Mouse (Mus musculus): ENCODE results near the gene Pik3ap1.
"Not testable (repeated sequence)": the region's sequence is repeated elsewhere in the genome, so short reads cannot be mapped to it uniquely, and the experiment has no call there.

Pik3ap1 gene

GRCm38 (mm10) chr19:41328743-41329142, 56.2 kb downstream of the Pik3ap1 start:
- DNase-seq: no peak

DNA sequence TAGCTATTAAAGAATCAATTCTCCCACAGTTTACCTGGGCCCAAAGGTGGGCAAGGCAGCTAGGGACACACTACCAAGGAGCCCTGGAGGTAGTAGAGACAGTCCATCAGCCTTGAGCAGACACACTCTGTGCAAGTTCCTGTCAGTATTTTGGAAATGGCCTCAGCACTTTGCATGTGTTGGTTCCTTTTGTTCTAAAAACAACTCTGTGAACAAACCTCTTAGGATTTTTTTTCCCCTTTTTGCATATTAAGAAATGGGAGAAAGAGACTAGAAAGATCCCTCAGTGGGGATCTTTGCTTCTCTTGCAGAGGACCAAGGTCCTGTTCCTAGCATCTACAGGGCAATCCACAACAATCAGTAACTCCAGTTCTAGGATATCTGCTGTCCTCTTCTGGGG, 61.1 kb downstream of the Pik3ap1 start:
- DNase-seq: no peak

DNA sequence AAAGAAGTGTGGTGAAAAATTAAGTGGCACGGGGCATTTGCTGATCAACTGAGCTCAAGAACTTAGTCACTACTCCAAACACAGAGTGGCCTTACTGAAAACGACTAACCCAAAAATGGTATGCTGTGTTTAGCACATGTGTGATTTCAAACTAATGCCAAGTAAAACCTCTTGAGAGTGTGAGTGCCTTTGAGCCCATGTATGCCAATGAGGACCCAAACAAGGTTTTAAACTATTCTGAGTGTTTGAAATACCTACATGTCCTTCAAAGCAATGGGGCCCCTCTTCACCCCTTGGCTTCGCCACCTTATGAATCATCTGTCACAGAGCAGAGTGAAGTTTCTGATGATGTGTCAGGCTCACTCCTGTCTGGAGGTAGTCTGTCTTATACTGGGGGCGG, 61.8 kb downstream of the Pik3ap1 start:
- no peak for DNase-seq

GRCm38 (mm10) chr19:41321149-41321548, 63.8 kb downstream of the Pik3ap1 start:
- no peak for DNase-seq

DNA sequence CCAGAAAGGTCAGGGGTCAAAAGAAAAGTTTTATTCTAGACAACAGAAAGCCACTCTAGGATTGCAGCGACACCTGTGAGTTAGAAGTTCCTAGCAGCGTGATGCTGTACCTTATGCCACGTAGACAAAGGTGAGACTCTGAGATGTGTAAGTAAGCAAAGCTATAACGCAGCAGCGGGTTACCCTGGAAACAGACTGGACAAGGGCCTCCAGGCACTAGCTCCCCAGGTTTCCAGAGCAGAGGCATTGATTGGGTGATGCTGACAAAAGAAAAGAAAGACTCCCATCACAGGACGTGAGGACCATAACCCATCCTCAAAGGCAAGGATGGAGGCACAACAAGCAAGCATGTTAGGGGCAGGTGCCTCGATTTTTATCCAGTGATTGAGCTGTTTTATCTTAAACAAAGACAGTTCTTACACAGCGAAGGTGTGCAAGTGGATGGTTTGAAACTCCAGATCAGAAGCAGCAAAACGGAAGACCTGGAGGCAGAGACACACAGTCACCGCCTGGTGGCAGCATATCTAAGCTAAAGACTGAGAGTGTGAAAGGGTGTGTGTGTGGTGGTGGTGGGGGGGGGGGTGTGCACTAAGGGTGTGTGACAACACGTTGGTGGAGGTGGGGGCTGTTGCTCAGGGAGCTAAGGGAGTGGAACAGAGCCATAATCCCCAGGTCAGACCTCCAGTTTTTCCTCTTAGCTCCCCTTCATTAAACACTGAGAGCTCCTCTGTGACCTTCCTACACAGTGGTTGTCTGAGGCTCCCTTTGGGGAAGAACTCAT, 67.4 kb downstream of the Pik3ap1 start:
- peak; percentile 26 for DNase-seq

GRCm38 (mm10) chr19:41314696-41315095, 70.2 kb downstream of the Pik3ap1 start:
- no peak for DNase-seq

DNA sequence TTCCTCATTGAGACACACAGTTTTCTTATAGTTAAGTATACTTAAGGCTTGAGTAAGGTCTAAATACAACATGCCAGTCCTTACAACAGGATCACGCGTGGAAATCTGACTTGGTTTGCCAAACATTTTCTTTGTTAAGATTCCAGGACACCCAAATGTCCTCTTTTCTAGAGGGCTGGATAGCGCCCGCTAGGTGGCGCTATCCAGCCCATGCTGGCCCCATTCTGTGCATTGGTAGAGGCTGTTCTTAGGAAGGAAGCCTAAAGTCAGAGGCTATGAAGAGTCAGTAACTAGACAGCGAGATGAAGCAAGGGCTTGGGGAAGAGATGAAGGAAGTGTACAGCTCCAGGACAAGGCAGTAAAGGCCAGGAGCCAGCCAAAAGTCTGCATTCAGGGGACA, 71.2 kb downstream of the Pik3ap1 start:
- DNase-seq: no peak

DNA sequence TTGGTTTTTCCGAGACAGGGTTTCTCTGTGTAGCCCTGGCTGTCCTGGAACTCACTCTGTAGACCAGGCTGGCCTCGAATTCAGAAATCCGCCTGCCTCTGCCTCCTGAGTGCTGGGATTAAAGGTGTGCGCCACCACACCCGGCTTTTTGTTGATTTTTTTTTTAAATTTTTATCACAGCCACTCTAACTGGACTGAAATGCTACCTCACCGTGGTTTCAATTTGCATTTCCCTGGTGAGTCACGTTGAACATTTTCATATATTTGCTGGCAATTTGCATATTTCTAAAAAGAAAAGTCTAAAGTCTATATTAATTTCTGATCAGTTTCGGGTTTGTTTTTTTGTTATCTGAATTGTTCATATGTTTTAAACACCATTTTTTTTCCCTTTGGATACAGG, 72.3 kb downstream of the Pik3ap1 start:
- not testable (repeated sequence) for DNase-seq

GRCm38 (mm10) chr19:41312027-41312426, 72.9 kb downstream of the Pik3ap1 start:
- no peak for DNase-seq

- no peak for DNase-seq
Measured at GRCm38 (mm10) chr19:41310971-41311703, 73.8 kb downstream of the Pik3ap1 start.

GRCm38 (mm10) chr19:41303933-41304332, 81.0 kb downstream of the Pik3ap1 start:
- no peak for DNase-seq

- DNase-seq: no peak
Measured at GRCm38 (mm10) chr19:41303433-41303832, 81.5 kb downstream of the Pik3ap1 start.

GRCm38 (mm10) chr19:41301856-41302255, 83.0 kb downstream of the Pik3ap1 start:
- DNase-seq: no peak

GRCm38 (mm10) chr19:41299446-41299845, 85.5 kb downstream of the Pik3ap1 start:
- no peak for DNase-seq

DNA sequence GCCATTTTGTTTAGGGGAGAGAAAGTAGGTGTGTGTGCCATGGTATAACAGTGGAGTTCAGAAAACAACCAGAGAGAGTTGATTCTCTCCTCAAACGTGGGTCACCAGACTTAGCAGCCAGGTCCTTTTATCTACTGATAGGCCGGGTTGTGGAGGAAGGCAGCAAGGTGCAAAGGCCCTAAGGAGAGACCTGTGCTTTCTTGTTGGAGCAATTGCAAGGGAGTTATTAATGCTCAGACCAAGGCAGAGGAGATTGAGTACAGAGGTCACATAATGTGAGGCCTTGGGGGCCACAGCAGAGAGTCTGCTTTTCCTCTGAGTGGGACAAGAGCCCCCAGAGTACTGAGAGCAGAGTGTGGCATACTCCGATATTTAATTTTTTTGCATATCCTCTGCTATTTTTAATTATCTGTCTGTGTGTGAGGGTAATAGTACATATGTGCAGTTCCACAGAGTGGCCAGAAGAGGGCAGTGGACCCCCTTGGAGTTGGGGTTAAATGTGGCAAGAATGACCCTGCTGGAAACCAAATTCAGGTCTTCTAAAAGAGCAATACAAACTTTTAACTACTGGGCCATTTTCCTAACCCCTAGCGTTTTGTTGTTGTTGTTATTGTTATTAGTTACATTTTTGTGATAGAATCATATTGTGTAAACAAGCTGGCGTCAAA, 93.8 kb downstream of the Pik3ap1 start:
- DNase-seq: no peak

DNA sequence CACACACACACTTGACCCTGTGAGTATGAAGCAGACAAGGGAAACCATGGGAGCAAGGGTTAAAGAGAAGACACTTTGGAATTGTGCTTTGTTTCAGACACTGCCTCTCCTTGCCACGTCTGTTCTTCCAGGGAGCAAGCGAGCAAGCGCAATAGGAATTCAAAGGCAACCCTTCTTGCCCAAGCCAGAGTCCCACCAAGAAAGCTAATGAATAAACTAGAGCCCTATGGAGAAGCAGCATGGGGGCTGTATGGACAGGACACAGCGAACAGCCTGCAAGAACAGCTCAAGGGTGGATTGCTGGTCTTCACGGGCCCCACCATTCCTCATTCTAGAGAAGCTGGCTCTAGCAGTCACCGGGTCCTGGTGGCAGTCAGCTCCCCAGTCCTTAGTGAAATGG, 96.3 kb downstream of the Pik3ap1 start:
- DNase-seq: no peak

DNA sequence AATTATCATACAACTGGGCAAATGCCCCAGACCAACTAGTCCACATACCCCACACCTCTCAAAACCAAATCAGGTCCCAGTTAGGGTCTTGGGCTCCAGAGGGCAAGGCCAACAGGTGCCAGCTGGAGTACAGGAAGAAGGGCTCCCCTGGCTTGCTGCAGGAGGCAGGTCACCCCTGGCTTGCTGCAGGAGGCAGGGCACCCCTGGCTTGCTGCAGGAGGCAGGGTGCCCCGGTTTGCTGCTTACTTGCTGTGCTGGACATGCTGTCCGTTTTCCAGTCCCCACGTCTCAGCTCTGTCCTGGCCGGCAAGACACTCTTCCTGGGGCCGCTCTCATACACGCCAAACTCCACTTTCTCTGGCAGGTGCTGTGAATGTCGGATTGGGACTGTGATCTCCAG, 97.7 kb downstream of the Pik3ap1 start:
- no peak for DNase-seq

GRCm38 (mm10) chr19:41284515-41284914, 100.4 kb downstream of the Pik3ap1 start:
- no peak for DNase-seq

DNA sequence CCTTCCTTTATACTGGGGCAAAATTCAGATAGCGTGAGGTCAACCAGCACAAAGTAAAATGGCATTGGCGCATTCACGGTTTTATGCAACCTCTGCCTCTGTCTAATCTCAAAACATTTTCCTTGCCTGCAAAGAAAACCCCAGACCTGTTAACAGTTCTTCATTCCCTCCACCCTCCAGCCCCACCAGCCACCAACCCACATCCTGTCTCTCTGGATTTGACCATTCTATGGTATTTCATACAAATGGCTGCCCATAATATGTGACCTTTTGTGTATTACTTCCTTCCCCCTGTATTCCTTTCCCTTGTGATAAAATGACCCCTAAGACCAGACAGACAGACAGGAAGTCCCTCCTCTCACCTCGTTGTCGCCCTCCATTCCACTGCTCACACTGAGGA, 102.2 kb downstream of the Pik3ap1 start:
- DNase-seq: no peak

- no peak for DNase-seq
Measured at GRCm38 (mm10) chr19:41282216-41282615, 102.7 kb downstream of the Pik3ap1 start.

DNA sequence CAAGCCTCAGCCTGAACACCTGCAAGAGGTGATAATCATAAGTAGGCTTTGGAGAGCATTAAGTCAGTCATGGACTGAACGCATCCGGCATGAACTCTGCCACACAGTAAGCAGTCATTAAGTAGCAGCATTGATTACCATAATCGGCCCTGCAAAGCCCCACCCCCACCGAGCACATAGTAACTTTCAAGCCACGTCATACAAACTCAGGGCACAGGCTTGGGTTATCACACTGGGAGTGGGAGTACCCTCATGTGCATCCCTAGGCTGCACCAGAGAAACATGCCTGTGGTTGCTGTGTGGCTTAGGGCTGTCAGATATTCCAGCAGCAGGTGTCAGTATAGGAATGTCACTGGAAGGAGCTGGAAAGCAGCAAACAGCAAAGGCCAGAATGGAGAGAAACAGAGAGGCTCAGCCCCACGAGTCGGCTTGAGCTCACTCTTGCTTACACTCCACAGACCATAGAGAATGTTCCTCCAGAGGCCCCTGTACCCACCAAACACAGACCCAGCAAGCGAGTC, 105.1 kb downstream of the Pik3ap1 start:
- DNase-seq: no peak

- DNase-seq: no peak
Measured at GRCm38 (mm10) chr19:41278606-41279005, 106.3 kb downstream of the Pik3ap1 start.

- no peak for DNase-seq
Measured at GRCm38 (mm10) chr19:41275588-41275987, 109.3 kb downstream of the Pik3ap1 start.

- no peak for DNase-seq
Measured at GRCm38 (mm10) chr19:41270906-41271305, 114.0 kb downstream of the Pik3ap1 start.
